Mouse (Mus musculus) liver, embryonic 14.5 days (tissue): Measurements from ENCODE around the gene Cops8.

ENCODE experiments used
- CTCF ChIP-seq: IDR thresholded peaks from 2 replicates; pipeline ENCODE4 v1.5.1; 2016; ENCODE audit warnings: antibody characterized with exemption, low read depth, control low read depth
- EP300 ChIP-seq: IDR thresholded peaks from 2 replicates; pipeline ENCODE4 v1.6.1; 2016; ENCODE audit warnings: antibody characterized with exemption, low read depth

- TF ChIP-seq CTCF = no peak
- TF ChIP-seq EP300 = no peak
These were observed 3.6 kb upstream of the Cops8 start for GRCm38 (mm10) chr1:90599226-90599625.
